Mouse (Mus musculus) stomach, embryonic 16.5 days (tissue): Measurements from ENCODE around the gene Necab3. TPM values are rescaled to one million over a fixed set of nuclear protein-coding genes. Genes with fewer than 3 reads are reported as not detected.

Experiments
- ATAC-seq: fragments of 200-750 bp; cut with Nextera tagmentation; 2 replicates; pipeline ENCODE4 v1.8.0; 2017; ENCODE audit warnings: moderate number of reproducible peaks, moderate TSS enrichment; ENCODE audit not compliant: insufficient read depth, low FRiP score
- H3K27ac ChIP-seq: fragments of 300-500 bp; sonication (generic); 2 replicates; pipeline ENCODE4 v1.5.1; 2014; ENCODE audit warnings: low read length
- H3K27me3 ChIP-seq: fragments of 300-500 bp; sonication (generic); 2 replicates; pipeline ENCODE4 v1.6.1; 2014; ENCODE audit warnings: low read length, control low read depth, mixed read lengths; ENCODE audit not compliant: control insufficient read depth, insufficient read depth
- H3K36me3 ChIP-seq: fragments of 300-500 bp; sonication (generic); 2 replicates; pipeline ENCODE4 v1.6.1; 2014; ENCODE audit warnings: low read length; ENCODE audit not compliant: control insufficient read depth, insufficient read depth
- H3K4me1 ChIP-seq: fragments of 300-500 bp; sonication (generic); 2 replicates; pipeline ENCODE4 v1.6.1; 2014; ENCODE audit warnings: low read length, control low read depth, mixed read lengths; ENCODE audit not compliant: control insufficient read depth, insufficient read depth
- H3K4me2 ChIP-seq: fragments of 300-500 bp; sonication (generic); 2 replicates; pipeline ENCODE4 v1.6.1; 2014; ENCODE audit warnings: low read depth, low read length, mixed read lengths
- H3K4me3 ChIP-seq: fragments of 300-500 bp; sonication (generic); replicated peaks from 2 replicates; pipeline ENCODE4 v1.5.1; 2014; ENCODE audit warnings: mild to moderate bottlenecking, low read length
- H3K9ac ChIP-seq: fragments of 300-500 bp; sonication (generic); 2 replicates; pipeline ENCODE4 v1.6.1; 2014; ENCODE audit warnings: low read length
- H3K9me3 ChIP-seq: fragments of 300-500 bp; sonication (generic); replicated peaks from 2 replicates; pipeline ENCODE4 v1.6.1; 2016; ENCODE audit warnings: low read length, control low read depth; ENCODE audit not compliant: control insufficient read depth
- WGBS: fragments of 180-500 bp; shearing (Covaris S2); extraction: QIAGEN DNeasy Blood & Tissue Kit; methylation state at CpG from one replicate; pipeline ENCODE4 v1.1.7; 2014; 5-methylcytosine and 5-hydroxymethylcytosine counted together
- polyA plus RNA-seq: library from polyadenylated mRNA; unstranded; fragments of >200 nt; fragmentation: Nextera tagmentation; extraction: Ambion mirVana; gene quantifications from 2 replicates; pipeline ENCODE4 v1.2.1, GENCODE M21; 2015

The Necab3 gene
- polyA plus RNA-seq, 1 experiment from 2014 or later = 1.7 TPM

GRCm38 (mm10) chr2:154568329-154569070 is 9.8 kb upstream of the Necab3 start:
- Histone ChIP-seq H3K4me2 (peak overlapping the region; percentile 76), H3K9me3 (no peaks in the 10 kb centered on the region), H3K4me1 (peaks cover 42% of the 10 kb centered on the region), H3K36me3 (peaks cover 2% of the 10 kb centered on the region; the same call in 1 of the 2 replicates), H3K27me3 (no peaks in the 10 kb centered on the region), H3K27ac (peak overlapping the region; percentile 88), H3K9ac (peak overlapping the region; percentile 75), H3K4me3 (peak overlapping the region; percentile 75)
- ATAC-seq = no peak
- WGBS = 17% methylated on average over 10 of the region's 10 CpGs

GRCm38 (mm10) chr2:154567766-154568165 is 9.1 kb upstream of the Necab3 start:
- Histone ChIP-seq H3K27ac (peak overlapping the region; percentile 88; the same call in 1 of the 2 replicates), H3K36me3 (peaks cover 7% of the 10 kb centered on the region), H3K4me1 (peaks cover 42% of the 10 kb centered on the region), H3K4me3 (peak overlapping the region; percentile 75), H3K9me3 (no peaks in the 10 kb centered on the region), H3K27me3 (no peaks in the 10 kb centered on the region), H3K9ac (peak overlapping the region; percentile 75; the same call in 1 of the 2 replicates), H3K4me2 (peak overlapping the region; percentile 76)
- no peak for ATAC-seq
- 41% methylated on average over 2 of the region's 2 CpGs for WGBS

- 36% methylated on average over 8 of the region's 8 CpGs for WGBS
- Histone ChIP-seq H3K4me2 (0 out of 2 replicates have a peak overlapping the region, but pooled peaks have one; percentile 27), H3K4me1 (peaks cover 37% of the 10 kb centered on the region), H3K27ac (peak overlapping the region; percentile 34; the same call in 1 of the 2 replicates), H3K36me3 (peaks cover 14% of the 10 kb centered on the region), H3K4me3 (no peak overlapping the region), H3K27me3 (no peaks in the 10 kb centered on the region), H3K9ac (peak overlapping the region; percentile 17), H3K9me3 (no peaks in the 10 kb centered on the region)
- no peak for ATAC-seq
These were observed 8.0 kb upstream of the Necab3 start for GRCm38 (mm10) chr2:154566641-154567040.

- peaks cover 18% of the 10 kb centered on the region for H3K36me3 ChIP-seq
- H3K27me3 ChIP-seq = no peaks in the 10 kb centered on the region
- peak overlapping the region; percentile 1; the same call in 1 of the 2 replicates for H3K9ac ChIP-seq
- peaks cover 29% of the 10 kb centered on the region for H3K4me1 ChIP-seq
- H3K27ac ChIP-seq = no peak overlapping the region
- H3K9me3 ChIP-seq = no peaks in the 10 kb centered on the region
- H3K4me2 ChIP-seq = no peak overlapping the region
- H3K4me3 ChIP-seq = no peak overlapping the region
- no peak for ATAC-seq
- WGBS = 80% methylated on average over 3 of the region's 3 CpGs
These were observed 6.9 kb upstream of the Necab3 start for GRCm38 (mm10) chr2:154565562-154565961.

GRCm38 (mm10) chr2:154563612-154564170 is 5.0 kb upstream of the Necab3 start:
- Histone ChIP-seq H3K36me3 (peaks cover 18% of the 10 kb centered on the region), H3K9ac (no peak overlapping the region), H3K9me3 (no peaks in the 10 kb centered on the region), H3K27ac (no peak overlapping the region), H3K4me2 (no peak overlapping the region), H3K4me3 (no peak overlapping the region), H3K27me3 (no peaks in the 10 kb centered on the region), H3K4me1 (peaks cover 30% of the 10 kb centered on the region)
- ATAC-seq = no peak
- 85% methylated on average over 22 of the region's 22 CpGs for WGBS

- WGBS = 40% methylated on average over 5 of the region's 5 CpGs
- Histone ChIP-seq H3K27ac (no peak overlapping the region), H3K27me3 (0 out of 2 replicates have a peak, but pooled peaks cover under 1% of the 10 kb centered on the region), H3K4me2 (no peak overlapping the region), H3K9me3 (no peaks in the 10 kb centered on the region), H3K9ac (no peak overlapping the region), H3K4me1 (peaks cover 18% of the 10 kb centered on the region), H3K4me3 (no peak overlapping the region), H3K36me3 (peaks cover 8% of the 10 kb centered on the region; the same call in 1 of the 2 replicates)
- no peak; the same call in 1 of the 2 replicates for ATAC-seq
These were observed 1.4 kb downstream of the Necab3 start for GRCm38 (mm10) chr2:154557184-154557832.

GRCm38 (mm10) chr2:154555235-154555634 is 3.5 kb downstream of the Necab3 start:
- Histone ChIP-seq H3K9me3 (no peaks in the 10 kb centered on the region), H3K36me3 (no peaks in the 10 kb centered on the region), H3K9ac (no peak overlapping the region), H3K4me2 (no peak overlapping the region), H3K4me1 (peaks cover 20% of the 10 kb centered on the region), H3K4me3 (no peak overlapping the region), H3K27ac (no peak overlapping the region), H3K27me3 (peaks cover 20% of the 10 kb centered on the region)
- no peak for ATAC-seq
- WGBS = 79% methylated on average over 6 of the region's 6 CpGs

- Histone ChIP-seq H3K4me1 (peaks cover 10% of the 10 kb centered on the region; the same call in 1 of the 2 replicates), H3K4me3 (peak overlapping the region; percentile 17), H3K9ac (peak overlapping the region; percentile 41), H3K4me2 (peak overlapping the region; percentile 42), H3K36me3 (no peaks in the 10 kb centered on the region), H3K27me3 (peaks cover 20% of the 10 kb centered on the region), H3K9me3 (no peaks in the 10 kb centered on the region), H3K27ac (no peak overlapping the region)
- peak; percentile 31; the same call in 1 of the 2 replicates for ATAC-seq
- WGBS = 24% methylated on average over 27 of the region's 27 CpGs
These were observed 6.2 kb downstream of the Necab3 start for GRCm38 (mm10) chr2:154552424-154552907.
